Mouse (Mus musculus) thymus, postnatal 10 days (tissue): ENCODE results near the gene Papolg.
"Not testable (repeated sequence)": the region's sequence is repeated elsewhere in the genome, so short reads cannot be mapped to it uniquely, and the experiment has no call there.

ENCODE experiments used
- DNase-seq, 2 experiments: peaks; one replicate each; pipeline ENCODE4 v3.0.0; 2021; ENCODE audit warnings: low spot score in 2 of 2

The Papolg gene

GRCm38 (mm10) chr11:23895060-23895426, at the start of gene Papolg:
Gene Papolg, minus strand, starts transcription at chr11:23895253.
- peak; percentile 86 to 90 for DNase-seq

GRCm38 (mm10) chr11:23928146-23928545, 33.1 kb upstream of the Papolg start:
- not testable (repeated sequence) for DNase-seq

- no peak for DNase-seq
These were observed 32.6 kb upstream of the Papolg start for GRCm38 (mm10) chr11:23927643-23928042.

- DNase-seq, result not testable (repeated sequence)
These were observed 18.8 kb upstream of the Papolg start for GRCm38 (mm10) chr11:23913824-23914223.

- DNase-seq, result no peak
These were observed 8.9 kb upstream of the Papolg start for GRCm38 (mm10) chr11:23903909-23904308.

GRCm38 (mm10) chr11:23894141-23895059, 653 bp downstream of the Papolg start:
- peak in 1 of 2 experiments; percentile 54 for DNase-seq

GRCm38 (mm10) chr11:23893556-23893955, 1.5 kb downstream of the Papolg start:
- DNase-seq, result no peak

- no peak for DNase-seq
These were observed 30.7 kb downstream of the Papolg start for GRCm38 (mm10) chr11:23864326-23864725.

GRCm38 (mm10) chr11:23856723-23857112, 38.3 kb downstream of the Papolg start:
- peak in 1 of 2 experiments; percentile 5 for DNase-seq

GRCm38 (mm10) chr11:23856054-23856722, 38.9 kb downstream of the Papolg start:
- DNase-seq, result peak; percentile 50 to 65

GRCm38 (mm10) chr11:23855182-23855802, 39.8 kb downstream of the Papolg start:
- peak; percentile 64 to 78 for DNase-seq

GRCm38 (mm10) chr11:23853306-23853705, 41.7 kb downstream of the Papolg start:
- DNase-seq, result peak in 1 of 2 experiments; percentile 7

- peak; percentile 74 for DNase-seq
These were observed 48.8 kb downstream of the Papolg start for GRCm38 (mm10) chr11:23846016-23846815.

GRCm38 (mm10) chr11:23823244-23823643, 71.8 kb downstream of the Papolg start:
- DNase-seq, result no peak

GRCm38 (mm10) chr11:23821652-23822051, 73.4 kb downstream of the Papolg start:
- no peak for DNase-seq

GRCm38 (mm10) chr11:23820977-23821376, 74.1 kb downstream of the Papolg start:
- DNase-seq, result no peak

GRCm38 (mm10) chr11:23818745-23819144, 76.3 kb downstream of the Papolg start:
- DNase-seq, result no peak
